Mouse (Mus musculus) ES-E14 (cell line): ENCODE measurements at regions not wholly inside any gene's neighbourhood (a gene's known extent, or its start where the extent isn't known, plus 50 kb on each side); places are given as distances from the start of the nearest gene placed in this dataset.

ENCODE experiments used
- CHD2 ChIP-seq: IDR thresholded peaks from 2 replicates; pipeline ENCODE4 v1.6.1; 2014; ENCODE audit warnings: mild to moderate bottlenecking, low read depth, low read length, inconsistent platforms
- HCFC1 ChIP-seq: IDR thresholded peaks from 2 replicates; pipeline ENCODE4 v1.6.1; 2012; ENCODE audit warnings: low read length, inconsistent platforms, borderline replicate concordance; ENCODE audit not compliant: insufficient read depth
- MAFK ChIP-seq: IDR thresholded peaks from 2 replicates; pipeline ENCODE4 v1.6.1; 2014; ENCODE audit warnings: mild to moderate bottlenecking, low read depth, low read length, inconsistent platforms; ENCODE audit not compliant: insufficient read depth
- ZC3H11A ChIP-seq: IDR thresholded peaks from 2 replicates; pipeline ENCODE4 v1.6.1; 2012; ENCODE audit warnings: low read depth, mild to moderate bottlenecking, inconsistent platforms, low read length, borderline replicate concordance

DNA sequence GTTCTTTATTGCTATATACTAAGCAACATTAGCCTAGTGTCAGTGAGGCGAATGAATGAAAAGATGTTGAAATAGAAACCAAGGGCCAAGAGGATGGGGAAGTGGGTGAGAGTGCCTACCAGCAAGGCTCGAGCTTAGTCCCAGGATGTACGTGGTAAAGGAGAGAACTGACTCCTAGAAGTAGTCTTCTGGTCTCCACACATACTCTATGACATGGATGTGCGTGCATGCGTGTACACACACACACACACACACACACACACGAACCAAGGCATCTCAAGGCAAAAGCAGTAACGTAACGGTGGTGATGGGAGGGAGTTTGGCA, 50.0 kb upstream of the Trim2 start:
- TF ChIP-seq ZC3H11A, result no peak
- TF ChIP-seq CHD2, result no peak
- no peak for TF ChIP-seq HCFC1
- TF ChIP-seq MAFK, result no peak
